Mouse (Mus musculus) C2C12 (cell line): ENCODE results near the gene Srek1.

Source experiments
- CTCF ChIP-seq: IDR thresholded peaks from one replicate; pipeline ENCODE4 v1.5.1; 2011; ENCODE audit not compliant: control insufficient read depth, insufficient read depth, insufficient read length
- FOSL1 ChIP-seq: IDR thresholded peaks from one replicate; pipeline ENCODE4 v1.8.0; 2011; ENCODE audit warnings: mild to moderate bottlenecking, low read length; ENCODE audit not compliant: poor library complexity, insufficient read depth, severe bottlenecking
- MAX ChIP-seq: IDR thresholded peaks from one replicate; pipeline ENCODE4 v1.6.1; 2011; ENCODE audit warnings: mild to moderate bottlenecking, control low read depth
- MYOG ChIP-seq: IDR thresholded peaks from one replicate; pipeline ENCODE4 v1.6.1; 2011; ENCODE audit not compliant: control insufficient read depth, insufficient read length; ENCODE audit errors: extremely low read depth
- USF1 ChIP-seq: IDR thresholded peaks from one replicate; pipeline ENCODE4 v1.6.1; 2011; ENCODE audit warnings: low read depth, mild to moderate bottlenecking, control low read depth, moderate library complexity

DNA sequence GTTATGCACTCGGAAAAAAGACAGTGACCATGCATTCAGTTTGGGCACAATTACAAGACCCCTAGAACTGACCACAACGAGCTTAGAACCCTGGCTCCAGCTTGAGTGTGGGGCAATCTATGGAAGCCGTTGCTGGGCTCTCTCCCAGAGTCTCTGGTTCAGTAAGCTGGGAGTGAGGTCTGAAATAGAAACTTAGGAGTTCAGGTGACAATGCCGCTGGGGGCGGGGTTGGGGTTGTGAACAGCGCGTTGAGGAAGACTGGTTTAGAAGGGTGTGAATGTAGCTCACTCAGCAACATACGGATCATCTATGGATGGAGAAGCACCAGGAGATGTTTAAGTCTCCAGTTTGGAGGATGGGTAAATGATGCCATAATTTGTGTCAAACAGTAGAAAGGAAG lies 2.7 kb upstream of the Srek1 start:
- TF ChIP-seq MAX, result no peak
- no peak for TF ChIP-seq CTCF
- TF ChIP-seq FOSL1, result no peak
- TF ChIP-seq USF1, result no peak
- TF ChIP-seq MYOG, result no peak
